Mouse (Mus musculus) G1E (cell line): Measurements from ENCODE around the gene Tex38.

ENCODE experiments used
- CTCF ChIP-seq: IDR thresholded peaks from 2 replicates; pipeline ENCODE4 v1.5.1; 2012; ENCODE audit warnings: low read depth, low read length, inconsistent platforms, mixed read lengths
- GATA1 ChIP-seq: IDR thresholded peaks from 2 replicates; pipeline ENCODE4 v1.6.1; 2012; ENCODE audit warnings: borderline replicate concordance, low read length, inconsistent platforms, mixed read lengths
- POLR2AphosphoS5 ChIP-seq: IDR thresholded peaks from 2 replicates; pipeline ENCODE4 v1.6.1; 2012; ENCODE audit warnings: low read depth, low read length, inconsistent platforms; ENCODE audit not compliant: insufficient replicate concordance
- TAL1 ChIP-seq: conservative IDR thresholded peaks from 2 replicates; pipeline ENCODE4 v1.6.1; 2012; ENCODE audit warnings: low read depth, low read length, inconsistent platforms, mixed read lengths

DNA sequence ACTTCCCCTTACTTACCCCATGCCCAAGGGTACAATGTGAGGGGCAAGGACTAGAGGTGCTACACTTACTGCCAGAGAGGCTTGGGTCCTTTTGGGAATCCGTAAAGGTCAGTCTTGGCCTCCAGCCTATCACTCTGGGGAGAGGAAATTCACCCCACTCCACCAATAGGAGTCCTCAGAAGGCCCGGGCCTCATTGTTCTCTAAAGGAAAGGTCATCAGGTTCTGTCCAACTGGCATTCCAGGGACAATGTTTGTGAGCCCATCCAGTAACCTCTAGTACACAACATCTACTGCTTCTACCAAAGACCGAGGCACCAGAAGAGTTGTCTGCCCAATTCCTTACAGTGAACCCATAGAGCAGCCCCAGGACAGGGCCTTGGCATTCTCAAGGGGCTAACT is at the start of gene Tex38:
- TF ChIP-seq POLR2AphosphoS5: no peak
- TF ChIP-seq CTCF: no peak
- TF ChIP-seq GATA1: no peak
- TF ChIP-seq TAL1: no peak
